Mouse (Mus musculus) liver, embryonic 14.5 days (tissue): ENCODE results near the gene Rwdd2a. TPM values are rescaled to one million over a fixed set of nuclear protein-coding genes. Genes with fewer than 3 reads are reported as not detected.

ENCODE experiments used
- ATAC-seq: fragments of 200-750 bp; cut with Nextera tagmentation; 2 replicates; pipeline ENCODE4 v1.8.0; 2017; ENCODE audit warnings: moderate number of reproducible peaks, mild to moderate bottlenecking, moderate library complexity; ENCODE audit not compliant: insufficient read depth
- DNase-seq, 3 experiments: peaks; one replicate each; pipeline ENCODE4 v3.0.0-alpha.2; 2012 to 2013; ENCODE audit warnings: low read depth in 3 of 3, low spot score in 3 of 3
- H3K27ac ChIP-seq: fragments of 300-500 bp; sonication (generic); 2 replicates; pipeline ENCODE4 v1.5.1; 2014; ENCODE audit warnings: moderate library complexity, mild to moderate bottlenecking, control low read depth, inconsistent platforms
- H3K27me3 ChIP-seq: fragments of 300-500 bp; sonication (generic); 2 replicates; pipeline ENCODE4 v1.6.1; 2014; ENCODE audit warnings: mild to moderate bottlenecking, low read length, moderate library complexity; ENCODE audit not compliant: control insufficient read depth, insufficient read depth
- H3K36me3 ChIP-seq: fragments of 300-500 bp; sonication (generic); replicated peaks from 2 replicates; pipeline ENCODE4 v1.6.1; 2014; ENCODE audit warnings: low read depth; ENCODE audit not compliant: control insufficient read depth, insufficient read depth
- H3K4me1 ChIP-seq, 2 experiments: fragments of 200-500 bp in 1 of 2; fragments of 300-500 bp in 1 of 2; sonication (generic) in 1 of 2; replicated peaks; 2 replicates each; pipeline ENCODE4 v1.6.1; 2012 to 2014; ENCODE audit warnings: antibody characterized with exemption in 1 of 2, inconsistent platforms in 1 of 2, low read length in 1 of 2; ENCODE audit not compliant: control insufficient read depth in 2 of 2, insufficient read depth in 2 of 2
- H3K4me2 ChIP-seq: fragments of 300-500 bp; sonication (generic); 2 replicates; pipeline ENCODE4 v1.6.1; 2014; ENCODE audit warnings: low read depth, mild to moderate bottlenecking, control low read depth, moderate library complexity
- H3K4me3 ChIP-seq, 2 experiments: fragments of 200-500 bp in 1 of 2; fragments of 300-500 bp in 1 of 2; sonication (generic) in 1 of 2; 2 replicates each; pipeline ENCODE4 v1.5.1; 2012 to 2014; ENCODE audit warnings: low read depth in 2 of 2, low read length in 2 of 2, mild to moderate bottlenecking in 2 of 2, control low read depth in 1 of 2, inconsistent platforms in 1 of 2, moderate library complexity in 1 of 2; ENCODE audit not compliant: insufficient read depth in 1 of 2
- H3K9ac ChIP-seq: fragments of 300-500 bp; sonication (generic); replicated peaks from 2 replicates; pipeline ENCODE4 v1.6.1; 2014; ENCODE audit warnings: mild to moderate bottlenecking, control low read depth, moderate library complexity
- H3K9me3 ChIP-seq: fragments of 300-500 bp; sonication (generic); 2 replicates; pipeline ENCODE4 v1.6.1; 2016; ENCODE audit warnings: low read length, mixed read lengths; ENCODE audit not compliant: control insufficient read depth
- CTCF ChIP-seq: IDR thresholded peaks from 2 replicates; pipeline ENCODE4 v1.5.1; 2016; ENCODE audit warnings: antibody characterized with exemption, low read depth, control low read depth
- EP300 ChIP-seq: IDR thresholded peaks from 2 replicates; pipeline ENCODE4 v1.6.1; 2016; ENCODE audit warnings: antibody characterized with exemption, low read depth
- WGBS: fragments of 180-500 bp; shearing (Covaris S2); extraction: QIAGEN DNeasy Blood & Tissue Kit; methylation state at CpG from one replicate; pipeline ENCODE4 v1.1.7; 2014; ENCODE audit not compliant: insufficient replicate concordance; 5-methylcytosine and 5-hydroxymethylcytosine counted together
- polyA plus RNA-seq, 2 experiments: library from polyadenylated mRNA; depleted of rRNA in 1 of 2; stranded (reverse) in 1 of 2; unstranded in 1 of 2; fragments of >200 nt; fragmentation: Nextera tagmentation in 1 of 2; extraction: Ambion mirVana in 1 of 2; gene quantifications; 2 replicates each; pipeline versions ENCODE4 v1.2.1 to v1.2.3; 2012 to 2014

Rwdd2a gene
- polyA plus RNA-seq, 2 experiments, result 0.37 to 0.83 TPM

DNA sequence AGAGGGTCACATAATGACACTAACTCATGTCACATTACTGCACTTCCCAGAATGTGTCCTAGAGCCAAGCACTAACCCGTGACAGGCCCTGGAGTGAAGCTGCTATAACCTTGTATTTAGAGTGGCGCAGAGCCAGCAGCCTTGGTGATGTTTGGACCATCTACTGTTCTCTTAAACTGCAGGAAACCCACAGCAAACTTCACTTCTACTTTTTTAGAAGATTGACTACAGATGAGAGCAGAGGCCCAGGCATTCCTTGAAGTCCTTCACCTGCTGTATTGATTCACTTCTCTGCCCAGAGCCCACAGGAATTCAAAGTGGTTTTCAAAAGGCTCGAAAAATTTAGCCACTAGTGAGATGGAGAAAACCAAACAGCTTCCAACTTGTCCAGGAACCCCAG is 11.2 kb upstream of the Rwdd2a start:
- no peaks in the 10 kb centered on the region for H3K9me3 ChIP-seq
- WGBS, result 66% methylated on average over 3 of the region's 3 CpGs
- no peaks in the 10 kb centered on the region for H3K4me1 ChIP-seq
- H3K36me3 ChIP-seq, result no peaks in the 10 kb centered on the region; the same call in 1 of the 2 replicates
- DNase-seq, result no peak
- TF ChIP-seq EP300 (no peak), CTCF (no peak)
- no peak for ATAC-seq
- no peak overlapping the region for H3K9ac ChIP-seq
- H3K4me3 ChIP-seq, result no peak overlapping the region
- no peaks in the 10 kb centered on the region for H3K27me3 ChIP-seq
- H3K4me2 ChIP-seq, result no peak overlapping the region
- no peak overlapping the region for H3K27ac ChIP-seq

DNA sequence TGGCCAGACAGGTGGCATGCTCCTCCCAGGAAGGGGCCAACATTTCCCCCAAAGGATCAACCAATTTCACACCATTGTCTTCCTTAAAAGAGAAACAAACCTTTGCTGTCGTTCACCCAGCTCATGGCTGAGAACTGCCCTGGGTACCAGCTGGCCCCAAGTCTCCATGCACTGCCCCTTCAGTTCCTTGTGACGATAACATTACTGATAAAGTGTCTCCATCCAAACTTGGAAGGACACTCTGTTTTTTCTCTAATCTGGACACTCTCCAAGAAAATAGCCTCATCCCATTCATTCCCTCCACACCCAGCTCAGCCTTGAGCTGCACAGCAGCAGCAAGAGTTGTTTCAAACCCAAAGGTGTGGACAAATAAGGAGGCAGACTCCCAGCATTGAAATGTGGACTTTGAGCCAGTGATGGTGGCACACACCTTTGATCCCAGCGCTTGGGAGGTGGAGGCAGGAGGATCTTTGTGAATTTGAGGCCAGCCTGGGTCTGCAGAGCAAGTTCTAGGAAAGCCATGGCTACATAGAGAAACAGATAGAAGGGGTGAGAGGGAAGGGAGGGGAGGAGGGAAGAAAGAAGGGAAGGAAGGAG is 2.4 kb upstream of the Rwdd2a start:
- Histone ChIP-seq H3K27ac (no peak overlapping the region), H3K9me3 (no peaks in the 10 kb centered on the region), H3K36me3 (no peaks in the 10 kb centered on the region; the same call in 1 of the 2 replicates), H3K4me3 (no peak overlapping the region), H3K4me1 (peaks cover 3 to 12% of the 10 kb centered on the region in 2 experiments), H3K27me3 (no peaks in the 10 kb centered on the region), H3K9ac (no peak overlapping the region), H3K4me2 (no peak overlapping the region)
- TF ChIP-seq CTCF (no peak), EP300 (no peak)
- ATAC-seq (no peak), DNase-seq (no peak)
- 61% methylated on average over 3 of the region's 3 CpGs for WGBS

DNA sequence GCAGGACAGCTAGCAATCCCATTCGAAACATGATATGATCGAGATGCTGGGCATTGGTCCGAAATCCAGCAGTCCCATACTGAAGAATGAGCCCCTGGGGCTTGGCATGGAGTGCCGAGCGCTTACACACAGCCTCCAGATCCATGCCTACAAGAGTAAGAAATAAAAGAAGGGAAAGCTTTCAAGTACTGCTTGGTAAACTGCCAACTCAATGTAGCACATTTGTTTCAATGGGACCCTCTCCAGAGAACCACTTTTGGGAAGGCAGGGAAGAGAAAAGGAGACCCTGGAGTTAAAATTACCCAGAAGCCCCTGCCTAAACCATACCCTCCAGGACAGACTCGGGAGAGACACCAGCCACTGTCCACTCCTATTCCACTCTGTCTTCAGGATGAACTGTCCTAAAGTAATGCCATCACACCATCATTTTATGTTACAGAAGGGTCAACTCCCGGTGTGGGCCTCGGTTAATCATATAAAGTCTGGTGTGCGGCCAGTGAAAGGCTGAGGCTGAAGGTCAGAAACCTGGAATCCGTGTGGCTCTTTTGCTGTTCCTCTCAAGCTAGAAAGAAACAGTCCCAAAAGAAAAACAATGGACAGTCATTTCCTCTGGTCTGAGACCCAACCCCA is 1.4 kb upstream of the Rwdd2a start:
- Histone ChIP-seq H3K4me3 (peak overlapping the region; percentile 6 to 79; a peak in 3 of 4 replicates), H3K27ac (no peak overlapping the region), H3K9me3 (no peaks in the 10 kb centered on the region), H3K9ac (no peak overlapping the region), H3K27me3 (no peaks in the 10 kb centered on the region), H3K4me1 (peaks cover 3 to 12% of the 10 kb centered on the region in 2 experiments), H3K4me2 (peak overlapping the region; percentile 85), H3K36me3 (no peaks in the 10 kb centered on the region; the same call in 1 of the 2 replicates)
- no peak for ATAC-seq
- 72% methylated on average over 10 of the region's 10 CpGs for WGBS
- no peak for DNase-seq
- TF ChIP-seq CTCF (no peak), EP300 (no peak)

DNA sequence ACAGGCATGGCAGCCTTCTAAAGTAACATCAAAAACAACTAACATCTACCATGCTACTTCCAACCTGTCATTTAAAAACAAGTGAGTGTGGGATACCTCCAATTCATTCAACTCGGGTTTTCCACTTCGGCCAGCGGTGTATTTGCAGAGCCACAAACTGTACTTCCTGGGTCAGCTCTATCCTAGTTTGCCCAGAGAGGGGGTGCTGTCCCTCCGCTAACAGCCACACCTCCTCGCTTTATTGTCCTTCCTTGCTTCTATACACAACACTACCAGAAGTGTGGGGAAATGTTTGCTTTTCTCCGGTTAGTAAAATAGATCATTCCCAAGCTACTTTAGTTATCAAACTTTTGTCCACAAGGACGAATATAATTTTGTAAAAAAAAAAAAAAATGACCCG is 845 bp upstream of the Rwdd2a start:
- TF ChIP-seq CTCF (no peak), EP300 (no peak)

DNA sequence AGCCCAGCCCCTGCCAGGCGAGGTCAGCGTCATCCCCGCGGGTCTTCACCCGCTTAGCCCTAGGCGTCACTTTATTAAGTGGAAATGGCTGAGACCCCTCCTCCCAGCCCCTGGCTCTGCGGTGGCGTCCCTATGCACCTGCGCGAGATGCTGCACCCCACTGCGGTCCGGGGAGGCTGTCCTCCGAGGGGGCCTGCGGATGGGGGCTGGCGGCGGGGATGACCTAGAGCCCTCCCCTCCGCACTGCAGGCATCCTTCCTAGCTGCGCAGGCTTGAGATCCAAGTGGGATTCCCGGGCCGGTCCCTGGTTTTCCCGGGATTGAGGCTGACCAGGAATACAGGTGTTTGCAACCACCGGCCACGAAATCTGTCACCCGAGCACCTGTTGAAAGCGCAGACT is 405 bp downstream of the Rwdd2a start:
- Histone ChIP-seq H3K36me3 (no peaks in the 10 kb centered on the region), H3K9ac (peak overlapping the region; percentile 23; the same call in 1 of the 2 replicates), H3K4me3 (peak overlapping the region; percentile 79 to 82), H3K4me1 (peaks cover 3 to 12% of the 10 kb centered on the region in 2 experiments), H3K27me3 (no peaks in the 10 kb centered on the region), H3K4me2 (peak overlapping the region; percentile 85), H3K27ac (no peak overlapping the region), H3K9me3 (no peaks in the 10 kb centered on the region)
- no peak for DNase-seq
- TF ChIP-seq EP300 (no peak), CTCF (no peak)
- ATAC-seq, result peak; percentile 36
- WGBS, result under 1% methylated on average over 25 of the region's 25 CpGs

More for the DNA sequence above, 845 bp upstream of the Rwdd2a start:
- Histone ChIP-seq H3K36me3 (no peaks in the 10 kb centered on the region; the same call in 1 of the 2 replicates), H3K9ac (no peak overlapping the region), H3K4me1 (peaks cover 3 to 12% of the 10 kb centered on the region in 2 experiments), H3K27me3 (no peaks in the 10 kb centered on the region), H3K4me2 (peak overlapping the region; percentile 85), H3K9me3 (no peaks in the 10 kb centered on the region), H3K27ac (no peak overlapping the region), H3K4me3 (peak overlapping the region; percentile 41 to 79)
- no peak for ATAC-seq
- WGBS, result 14% methylated on average over 8 of the region's 8 CpGs
- no peak for DNase-seq
